Mouse (Mus musculus): ENCODE data around the gene Spp1.
A peak's percentile ranks its signal among the peaks of the same experiment; 100 is the strongest.

- TF ChIP-seq MYOD1 (IDR thresholded peaks at IDR 0.05; ENCODE audit: control insufficient read depth, insufficient read length, low read depth) = no peak
- TF ChIP-seq CTCF (IDR thresholded peaks at IDR 0.05; ENCODE audit: control insufficient read depth, insufficient read depth, insufficient read length) = peak; percentile 0
Observed at GRCm38 (mm10) chr5:104432886-104433285, 2.0 kb upstream of the Spp1 start.
